Mouse (Mus musculus): Measurements from ENCODE around the gene Itk.

Gene Itk

DNA sequence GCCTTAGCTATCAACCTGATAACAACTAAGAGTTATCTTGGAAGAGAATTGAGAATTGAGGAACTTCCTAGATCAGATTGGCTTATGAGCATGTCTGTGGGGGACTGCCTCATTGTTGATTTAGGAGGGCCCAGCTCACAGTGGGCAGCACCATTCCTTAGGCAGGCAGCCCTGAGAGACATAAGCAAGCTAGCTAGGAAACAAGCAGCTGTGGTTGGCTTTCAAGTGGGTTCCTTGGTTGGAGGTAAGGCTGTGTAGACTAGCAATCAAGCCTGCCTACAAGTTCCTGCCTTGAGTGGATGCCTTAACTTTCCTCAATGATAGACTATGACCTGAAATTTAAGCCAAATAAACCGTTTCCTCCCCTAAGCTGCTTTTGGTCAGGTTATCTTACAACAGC is 30.9 kb downstream of the Itk start:
- DNase-seq (ENCODE audit: low read depth): no peak

DNA sequence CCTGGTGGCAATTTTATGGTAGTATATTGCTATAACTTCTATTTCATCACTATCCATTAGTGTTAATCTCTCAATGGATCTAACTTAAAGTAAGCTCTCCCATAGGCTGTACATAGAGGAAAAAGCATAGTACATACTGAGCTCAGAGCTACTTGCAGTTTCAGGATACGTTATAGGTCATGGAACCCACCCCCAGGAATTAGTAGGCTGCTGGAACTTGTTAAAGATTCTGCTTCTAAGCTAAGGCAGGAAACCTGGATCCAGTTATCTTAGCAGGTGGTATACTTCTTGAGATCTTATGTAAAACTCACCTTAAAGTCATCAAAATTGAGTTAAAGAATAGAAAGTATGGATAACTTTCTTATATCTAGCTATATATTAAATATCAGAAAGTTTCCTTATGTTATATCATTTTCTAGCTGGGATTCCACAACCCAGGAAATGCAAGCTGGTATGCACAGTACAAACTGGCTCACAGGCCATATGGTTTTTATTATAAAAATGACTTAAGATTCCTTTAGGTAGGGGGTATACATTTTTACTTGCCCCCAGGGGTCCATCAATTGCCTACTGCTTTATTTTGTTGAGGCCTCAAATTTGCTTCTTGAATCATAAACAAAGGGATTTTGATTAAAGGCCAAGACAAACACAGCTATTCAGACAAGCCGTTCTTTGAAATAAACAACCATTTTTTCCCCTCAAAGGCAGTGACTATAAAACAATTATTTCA is 39.5 kb downstream of the Itk start:
- DNase-seq (ENCODE audit: low read depth): no peak

DNA sequence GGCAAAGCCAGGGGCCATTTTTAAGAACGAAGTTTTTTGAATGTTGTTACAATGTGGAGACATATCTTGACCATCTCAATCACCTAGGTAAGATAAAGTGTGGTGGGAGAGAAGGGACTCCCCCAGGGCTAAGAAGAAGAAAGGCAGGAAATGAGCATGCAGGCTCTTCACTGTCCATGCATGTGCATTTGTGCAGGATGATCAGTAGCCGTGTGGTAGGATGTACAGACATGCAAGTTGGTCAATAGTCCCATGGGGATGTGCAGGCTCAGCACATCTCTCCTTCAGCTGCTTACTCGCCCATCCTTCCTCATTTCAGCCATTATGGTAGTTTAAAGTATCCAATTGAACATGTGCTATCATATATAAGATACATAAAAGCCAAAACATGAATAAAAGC is 40.9 kb downstream of the Itk start:
- DNase-seq (ENCODE audit: low read depth): no peak

DNA sequence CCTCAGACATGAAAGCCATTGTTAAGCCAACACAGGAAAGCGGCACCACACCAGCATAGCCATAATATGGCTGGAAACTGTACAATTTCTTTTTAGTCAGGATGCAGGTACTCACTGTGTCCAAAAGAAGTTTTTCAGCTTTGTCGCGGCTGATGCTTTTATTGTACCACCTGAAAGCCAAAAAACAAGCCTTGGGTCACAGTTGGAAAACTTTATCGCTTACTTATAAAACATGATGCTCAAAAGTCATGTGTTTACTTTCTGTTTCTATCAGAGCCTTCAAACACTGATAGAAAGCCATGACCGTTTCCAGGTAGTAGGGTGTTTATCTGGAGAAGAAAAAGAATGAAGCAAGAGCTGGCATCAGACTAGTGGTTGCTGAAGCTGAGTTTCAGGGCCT is 41.6 kb downstream of the Itk start:
- DNase-seq (ENCODE audit: low read depth): no peak

DNA sequence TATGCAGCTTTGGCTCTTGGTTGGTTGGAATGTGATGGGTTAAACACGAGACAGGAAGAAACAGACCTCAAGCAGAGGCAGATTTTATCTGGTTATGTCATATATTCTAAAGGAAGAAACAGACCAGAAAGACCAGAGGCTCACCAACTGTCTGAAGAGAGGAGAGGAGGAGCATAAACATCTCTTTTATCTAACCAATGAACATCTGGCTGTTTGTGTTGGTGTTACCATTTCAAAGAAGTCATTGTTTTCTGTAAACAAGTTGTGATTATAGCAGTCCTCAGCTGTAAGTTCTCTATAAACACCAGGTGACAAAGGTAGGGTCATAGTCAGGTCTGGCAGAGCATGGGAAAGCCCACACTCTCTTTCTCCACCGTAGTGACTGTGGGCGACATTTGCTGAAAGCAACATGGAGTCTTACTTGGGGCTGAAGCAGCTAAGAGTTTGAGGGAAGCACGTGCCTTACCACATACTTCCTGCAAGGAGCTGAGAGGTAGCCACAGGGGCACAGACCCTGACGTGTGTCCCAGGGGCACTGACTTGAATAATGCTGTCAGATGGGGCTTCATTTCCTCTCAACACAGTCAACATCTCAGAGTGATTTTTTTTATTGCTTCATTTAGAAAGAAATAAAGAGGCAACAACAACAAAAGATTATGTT is 45.3 kb downstream of the Itk start:
- DNase-seq (ENCODE audit: low read depth): no peak

DNA sequence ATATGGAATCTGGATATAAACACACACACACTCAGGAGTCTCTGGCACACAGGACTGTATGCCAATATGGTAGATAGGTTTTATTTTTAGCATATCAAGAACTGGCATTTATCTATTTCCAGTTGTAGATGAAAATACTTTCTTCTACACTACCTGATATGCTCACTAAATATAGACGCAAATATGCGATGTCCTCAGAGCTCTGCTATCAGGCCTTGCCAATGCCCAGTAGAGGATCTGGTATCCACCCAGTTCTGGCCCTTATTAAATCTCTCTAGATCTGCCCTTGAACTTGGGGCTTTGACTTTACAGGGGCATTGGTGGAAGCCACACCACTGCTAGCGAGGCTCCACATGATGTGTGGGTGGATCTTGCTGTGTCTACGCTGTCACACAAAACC is 47.4 kb downstream of the Itk start:
- DNase-seq (ENCODE audit: low read depth): no peak

DNA sequence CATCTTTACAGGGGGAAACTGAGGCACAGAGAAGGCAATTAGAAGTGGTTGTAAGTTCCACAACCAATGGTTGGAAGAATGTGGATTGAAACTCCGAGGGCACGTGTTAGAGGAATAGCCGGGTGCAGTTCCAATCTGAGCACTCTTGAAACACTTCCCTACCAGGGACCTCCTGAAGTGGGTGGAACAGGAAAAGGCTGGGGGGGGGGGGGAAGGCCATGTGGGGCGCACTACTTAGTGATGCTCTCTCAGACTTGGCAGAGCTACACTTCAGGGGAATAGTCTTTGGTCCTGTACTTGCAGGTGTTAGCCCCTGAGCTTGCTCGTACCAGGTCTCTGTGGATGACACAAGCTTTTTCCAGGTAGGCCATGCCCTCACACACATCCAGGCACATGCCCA is 53.3 kb downstream of the Itk start:
- no peak for DNase-seq (ENCODE audit: low read depth)

DNA sequence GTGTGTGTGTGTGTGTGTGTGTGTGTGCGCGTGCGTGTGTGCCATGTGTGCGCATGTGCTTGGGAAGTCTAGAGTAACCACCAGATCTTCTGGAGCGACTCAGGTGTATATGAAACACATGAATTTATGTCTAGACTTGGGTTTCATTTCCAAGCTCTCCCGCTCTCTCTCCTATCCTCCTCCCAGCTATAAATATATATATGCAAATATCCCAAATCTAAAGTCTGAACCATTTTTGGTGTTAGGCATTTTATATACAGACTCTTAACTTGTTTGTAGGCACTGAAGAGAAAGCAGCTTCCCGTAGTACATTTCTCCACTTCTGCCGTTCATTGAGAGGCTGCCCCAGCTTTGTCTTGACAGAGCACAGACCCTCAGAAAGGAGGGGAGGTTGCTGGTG is 57.1 kb downstream of the Itk start:
- no peak for DNase-seq (ENCODE audit: low read depth)

DNA sequence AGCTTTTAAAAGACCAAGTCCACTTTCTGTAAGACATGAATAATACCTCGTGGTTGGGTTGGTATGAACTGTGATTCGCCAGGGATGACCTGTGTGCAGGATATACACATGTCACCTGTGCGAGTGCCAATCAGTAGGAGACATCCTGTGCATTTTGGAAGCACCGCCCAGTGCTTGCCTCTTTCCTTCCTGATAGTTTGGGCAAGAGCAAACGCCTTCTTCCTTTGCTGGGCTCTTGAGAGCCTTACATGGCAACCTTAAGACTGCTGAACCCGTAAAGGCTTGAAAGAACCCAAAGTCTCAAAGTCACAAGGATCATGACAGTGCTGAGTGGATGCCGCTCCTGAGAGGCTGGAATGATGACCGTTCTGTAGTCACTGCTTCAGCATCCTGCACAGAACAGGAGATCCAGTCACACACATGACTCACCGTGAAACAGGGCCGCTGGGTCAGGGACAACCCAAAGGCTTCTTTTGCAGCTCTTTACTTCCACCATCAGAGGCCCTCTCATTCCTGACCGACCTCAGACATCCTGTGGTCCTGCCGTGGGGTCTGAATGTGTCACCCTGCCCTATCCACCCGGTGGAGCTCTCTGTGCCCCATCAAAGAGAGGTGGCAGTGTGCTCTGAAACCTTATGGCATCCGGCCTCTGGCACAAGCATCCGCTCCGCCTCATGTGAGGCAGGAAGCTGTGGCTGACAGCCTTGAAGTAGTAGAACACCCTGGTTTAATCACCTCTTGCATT is 62.9 kb downstream of the Itk start:
- no peak for DNase-seq (ENCODE audit: low read depth)

DNA sequence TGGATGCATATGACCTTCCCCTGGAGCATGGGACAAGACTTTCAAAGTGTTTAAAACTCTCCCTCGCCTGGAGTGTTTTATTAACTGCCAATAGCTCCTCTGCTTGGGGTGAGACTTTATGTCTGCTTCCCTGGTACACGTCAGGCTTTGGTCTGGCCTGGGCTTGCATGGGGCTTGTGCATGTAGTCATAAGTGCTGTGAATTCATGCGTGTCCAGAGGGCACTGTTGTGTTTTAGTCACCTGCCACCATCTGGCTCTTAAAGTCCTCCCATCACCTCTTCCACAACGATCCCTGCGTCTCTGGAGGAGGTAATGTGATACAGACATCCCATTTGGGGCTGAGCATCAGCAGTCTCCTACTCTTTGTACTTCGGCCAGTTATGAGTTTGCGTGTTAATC is 67.8 kb downstream of the Itk start:
- no peak for DNase-seq (ENCODE audit: low read depth)

DNA sequence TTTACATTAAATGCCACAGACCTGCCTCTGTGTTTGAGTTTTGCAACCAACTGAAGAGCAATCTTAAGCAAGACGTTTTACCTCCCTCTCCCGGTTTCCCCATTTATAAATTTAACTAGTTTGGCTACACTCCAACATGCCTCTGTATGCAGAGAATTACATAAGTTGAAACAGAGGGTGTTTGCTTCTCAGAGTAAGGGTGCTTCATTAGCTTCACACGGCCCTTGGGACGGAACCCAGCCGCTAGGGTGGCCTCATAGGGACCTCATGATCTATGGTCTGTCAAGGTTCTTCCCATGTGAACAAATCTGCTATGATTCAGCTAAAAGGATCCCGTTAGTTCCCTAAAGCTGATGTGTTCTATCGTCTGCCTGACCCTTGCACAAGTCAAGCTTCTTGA is 74.8 kb downstream of the Itk start:
- no peak for DNase-seq (ENCODE audit: low read depth)

DNA sequence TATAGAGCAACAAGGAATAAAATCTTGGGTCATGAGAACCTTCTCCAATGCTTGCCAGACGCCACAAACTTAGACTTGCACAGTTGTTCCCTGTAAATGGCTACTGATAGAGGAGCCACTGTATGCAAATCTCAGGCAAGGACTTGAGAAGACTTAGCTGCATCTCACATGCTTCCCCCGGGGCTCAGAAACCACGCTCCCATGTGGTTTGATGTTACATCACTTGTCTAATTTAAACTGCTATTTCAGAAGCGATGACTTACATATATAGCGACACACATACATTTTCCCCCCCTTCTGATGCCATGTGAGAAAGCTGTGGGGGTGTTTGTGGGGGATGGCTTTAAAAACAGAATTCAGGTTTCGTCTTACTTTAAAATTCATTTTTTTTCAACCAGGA is 75.5 kb downstream of the Itk start:
- peak; percentile 9 for DNase-seq (ENCODE audit: low read depth)

DNA sequence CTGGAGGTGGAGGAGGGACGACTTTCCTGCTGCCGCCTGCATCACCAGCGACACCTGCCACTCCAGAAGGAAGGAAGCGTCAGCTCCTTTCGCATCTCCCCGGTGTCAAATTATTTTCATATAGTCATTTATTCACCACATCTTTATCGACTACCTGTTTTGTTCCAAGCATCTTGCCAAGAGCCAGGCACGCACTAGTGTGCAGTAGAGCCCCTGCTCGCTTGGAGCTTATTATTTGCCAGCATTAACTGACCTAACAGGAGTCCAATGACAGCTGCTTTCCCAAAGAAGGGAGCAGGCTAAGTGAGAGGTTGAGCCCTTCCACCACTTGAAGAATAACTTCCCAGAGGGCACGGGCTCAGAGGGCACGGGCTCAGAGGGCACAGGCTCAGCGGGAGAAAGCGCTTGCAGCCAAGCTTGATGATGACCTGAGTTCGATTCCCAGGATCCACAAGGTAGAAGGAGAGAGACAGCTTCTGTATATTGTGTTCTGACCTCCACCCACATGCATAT is 76.7 kb downstream of the Itk start, which contains the start of gene Cyfip2:
Gene Cyfip2, minus strand, starts transcription at position 337 of the 513 bp plus-strand sequence.
- no peak for DNase-seq (ENCODE audit: low read depth)

DNA sequence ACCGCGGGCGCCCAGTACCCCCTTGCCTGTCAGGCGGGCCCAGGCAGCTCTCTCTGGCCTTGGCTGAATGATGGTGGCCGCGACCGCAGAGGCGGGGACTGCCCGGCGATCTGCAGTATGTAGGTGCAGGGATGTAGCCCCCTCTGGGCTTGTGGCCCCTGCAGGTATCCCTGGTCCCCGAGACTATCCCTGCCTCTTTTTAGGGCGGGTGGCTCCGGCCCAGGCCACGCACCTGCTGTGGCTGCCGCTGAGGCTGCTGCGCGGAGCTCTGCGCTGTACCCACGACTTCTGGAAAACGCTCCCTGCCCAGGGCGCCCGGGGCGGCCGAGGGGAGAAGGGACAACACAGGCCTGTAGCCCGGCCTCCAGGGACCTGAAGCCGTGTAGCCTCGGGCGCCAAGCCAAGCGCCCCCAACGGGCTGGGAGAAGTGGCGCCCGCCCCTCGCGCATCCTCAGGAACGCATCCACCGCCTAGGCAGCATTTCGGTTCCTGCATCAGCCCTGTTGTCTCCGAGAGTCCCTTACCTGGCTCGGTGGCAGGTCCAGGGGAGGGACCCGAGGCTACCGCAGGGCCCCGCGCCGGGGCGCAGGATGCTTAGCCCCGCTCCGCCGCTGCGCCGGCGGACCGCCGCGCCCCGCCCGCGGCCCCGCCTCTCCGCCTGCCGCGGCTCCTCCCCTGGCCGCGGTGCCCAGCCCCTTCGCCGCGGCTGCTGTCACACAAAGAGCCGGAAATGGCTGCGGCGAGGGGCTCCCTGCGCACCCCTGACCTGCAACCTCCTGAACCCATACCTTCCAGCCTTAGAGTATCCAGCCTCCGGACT is 77.4 kb downstream of the Itk start:
- no peak for DNase-seq (ENCODE audit: low read depth)

DNA sequence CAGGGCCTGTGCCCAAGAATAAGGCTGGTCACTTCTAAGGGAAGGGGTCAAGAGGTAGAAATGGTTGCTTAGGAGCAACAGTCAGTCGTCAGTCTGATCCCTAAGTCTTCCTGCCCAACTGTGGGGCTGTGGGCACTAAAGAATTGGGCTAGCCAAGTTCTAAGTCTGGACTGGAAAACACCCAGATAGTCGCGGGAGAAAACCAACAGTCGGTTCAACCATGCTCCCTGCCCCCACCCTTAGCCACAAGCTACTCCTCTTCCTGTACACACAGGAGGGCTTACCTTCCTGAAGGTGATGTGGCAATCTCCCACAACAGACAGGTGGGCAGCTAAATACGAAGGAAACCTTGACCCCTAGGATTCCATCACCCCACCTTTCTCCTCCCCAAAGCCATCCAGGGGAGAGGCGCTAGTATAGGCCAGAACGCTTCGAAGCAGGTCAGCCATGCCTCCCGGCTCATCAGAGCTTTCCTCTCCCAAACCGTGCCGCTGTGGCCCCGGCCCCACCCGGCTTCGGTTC is 78.1 kb downstream of the Itk start:
- DNase-seq (ENCODE audit: low read depth): no peak

DNA sequence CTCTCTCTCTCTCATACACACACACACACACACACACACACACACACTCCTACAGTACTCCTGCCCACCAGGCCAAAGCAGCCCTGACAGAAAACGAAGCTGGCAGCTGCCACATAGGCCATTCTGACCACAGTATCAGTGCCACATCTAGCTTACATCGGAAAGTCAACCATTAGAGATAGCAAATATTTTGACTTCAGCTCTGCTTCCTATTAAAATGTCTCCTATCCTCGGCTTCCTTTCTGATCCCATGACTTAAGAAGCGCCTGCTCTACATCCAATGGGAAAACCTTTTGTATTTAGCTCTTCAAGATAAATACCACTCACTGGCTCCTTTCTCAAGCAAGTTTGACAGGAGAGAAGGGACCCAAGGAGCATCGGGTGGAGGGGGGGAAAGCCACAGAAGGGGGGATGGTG is 78.7 kb downstream of the Itk start:
- no peak for DNase-seq (ENCODE audit: low read depth)

DNA sequence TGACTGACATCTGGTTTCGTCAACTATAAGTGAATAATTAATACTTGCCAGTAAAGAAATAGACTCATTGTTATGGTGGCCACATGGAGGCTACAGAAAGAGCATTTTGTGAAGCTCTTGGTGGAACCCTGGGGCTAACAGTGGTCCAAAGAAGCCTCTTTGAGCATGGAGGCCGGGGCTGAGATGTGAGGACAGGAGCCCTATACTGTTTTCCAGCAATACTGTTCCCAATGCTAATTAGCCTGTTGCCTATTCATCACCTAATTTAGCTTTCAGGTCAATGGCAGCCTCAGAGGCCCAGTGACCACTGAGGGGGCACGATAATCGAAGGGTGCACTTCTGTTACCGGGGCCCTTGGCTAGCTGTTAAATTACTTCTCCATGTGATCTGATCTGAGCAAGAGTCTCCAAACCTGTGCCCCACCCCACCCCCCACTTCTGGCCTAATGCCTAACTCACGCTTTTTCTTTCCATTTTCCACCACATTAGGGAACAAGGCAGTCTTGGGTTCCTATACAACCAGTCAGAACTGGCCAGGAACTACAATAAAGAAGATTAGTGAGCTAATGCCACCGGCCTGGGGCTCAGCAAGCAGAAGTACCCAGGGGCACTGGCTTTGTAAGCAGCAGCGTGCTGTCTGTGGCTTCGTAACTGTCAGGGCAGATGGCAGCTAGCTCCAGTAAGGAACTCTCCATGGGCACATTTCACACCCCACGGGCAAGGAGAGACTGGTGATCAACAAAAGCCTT is 79.3 kb downstream of the Itk start:
- DNase-seq (ENCODE audit: low read depth): no peak

DNA sequence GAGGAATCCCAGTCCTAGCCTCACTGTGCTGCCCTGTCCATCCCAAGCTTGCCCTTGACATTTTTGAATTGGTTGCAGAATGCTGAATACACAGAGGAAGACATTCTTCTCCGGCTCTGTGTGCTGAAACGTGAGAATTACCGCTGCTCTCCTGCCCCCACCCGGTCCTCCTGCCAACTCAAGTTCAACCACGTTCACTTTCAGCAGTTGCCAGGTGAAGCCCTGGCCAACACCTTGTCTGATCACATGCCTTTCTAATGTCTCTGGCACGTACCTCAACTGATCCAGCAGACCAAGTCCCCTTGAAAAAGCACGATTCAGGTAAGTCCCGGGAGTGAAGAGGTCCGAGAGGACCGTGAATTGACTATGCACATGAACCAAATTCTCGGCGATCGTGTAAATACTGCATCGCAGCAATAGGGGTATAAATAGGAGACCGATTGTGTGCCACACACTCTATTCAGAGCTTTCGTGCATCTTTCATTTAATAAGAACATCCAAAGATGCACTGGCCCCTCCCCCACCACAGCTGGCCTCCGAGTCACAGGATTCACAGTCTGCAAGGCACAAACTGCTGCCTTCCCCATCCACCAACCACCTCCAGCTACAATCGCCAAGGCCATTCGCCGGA is 80.1 kb downstream of the Itk start:
- DNase-seq (ENCODE audit: low read depth): no peak

DNA sequence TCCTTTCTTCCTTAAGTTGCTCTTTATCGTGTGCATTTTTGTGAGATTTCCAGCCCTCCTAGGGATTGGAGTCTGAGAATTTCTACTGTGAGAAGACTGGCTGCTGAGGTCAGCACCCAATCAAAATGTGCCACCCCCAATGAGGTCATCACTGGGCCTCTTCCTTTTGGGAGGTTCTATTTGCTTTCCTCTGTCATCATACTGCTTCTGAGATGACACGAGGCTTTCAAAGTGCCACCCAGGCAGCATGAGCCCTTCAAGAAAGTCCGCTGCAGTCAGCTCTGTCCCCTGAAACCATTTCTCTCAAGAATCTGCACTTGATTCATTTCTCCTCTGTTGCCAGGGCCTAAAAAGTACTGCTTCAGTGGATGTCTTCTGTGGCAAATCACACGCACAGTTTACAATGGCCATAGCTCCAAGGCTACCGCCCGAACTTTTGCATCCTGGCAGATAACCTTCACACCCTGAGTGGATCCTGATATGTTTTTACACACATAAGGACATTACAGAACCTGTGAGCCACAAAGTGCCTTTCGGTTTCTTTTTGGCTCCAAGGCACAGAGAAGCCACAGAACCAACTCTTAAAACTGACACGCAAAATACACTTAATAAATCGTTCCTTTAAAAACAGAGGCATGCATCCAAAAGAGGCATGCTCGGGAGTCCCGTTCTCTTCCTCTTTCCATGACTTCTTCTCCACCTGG is 80.9 kb downstream of the Itk start:
- DNase-seq (ENCODE audit: low read depth): no peak

DNA sequence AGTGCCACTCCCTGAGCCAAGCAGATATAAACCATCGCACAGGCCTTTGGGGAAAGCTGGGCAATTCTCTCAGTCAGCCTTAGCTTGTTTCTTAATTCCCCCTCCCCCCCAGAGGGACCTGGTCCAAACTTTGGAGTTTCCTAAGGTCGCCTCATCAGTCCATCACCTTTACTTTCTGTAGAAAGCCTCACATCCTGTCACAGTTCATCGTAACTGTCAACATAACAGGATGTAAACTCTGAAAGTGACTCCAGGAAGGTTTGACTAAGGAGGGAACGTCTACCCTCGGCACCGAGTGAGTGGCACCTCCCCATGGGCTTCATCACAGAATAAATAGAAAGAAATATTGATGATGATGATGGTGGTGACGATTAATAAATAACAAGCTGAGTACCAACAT is 81.5 kb downstream of the Itk start:
- no peak for DNase-seq (ENCODE audit: low read depth)

Measured in NIH3T3 (cell line).